Mouse (Mus musculus): ENCODE data around the gene Dand5.

DNA sequence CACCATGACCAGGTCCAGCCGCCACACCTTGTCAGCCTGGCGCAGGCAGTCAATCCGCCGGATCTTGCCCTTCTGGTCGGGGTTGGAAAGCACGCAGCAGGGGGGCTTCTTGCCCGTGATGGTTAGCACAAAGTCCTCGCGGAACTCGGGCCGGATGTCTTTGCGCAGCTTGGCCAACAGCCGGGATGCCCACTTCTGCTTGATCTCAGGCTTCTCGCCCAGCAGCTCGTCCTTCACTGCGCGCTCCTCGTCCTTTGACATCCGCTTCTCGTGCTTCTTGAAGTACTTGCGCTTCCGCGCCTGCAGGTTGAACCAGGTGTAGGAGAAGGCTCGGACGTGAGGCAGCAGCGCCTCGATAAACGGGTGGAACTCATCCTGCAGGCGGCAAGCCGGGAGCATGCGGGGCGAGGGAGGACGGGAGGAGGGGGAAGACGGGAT is 50.7 kb downstream of the Dand5 start:
- TF ChIP-seq CTCF (IDR thresholded peaks at IDR 0.05; ENCODE audit: insufficient read depth, low read length) (no peak), POLR2A (IDR thresholded peaks at IDR 0.05; ENCODE audit: borderline replicate concordance, extremely low read depth, low read depth, low read length) (peak; percentile 29; the same call in 1 of the 2 replicates)
